In genomic region chr10:11280578-11281463, GRCm38 (mm10) we compare ENCODE assay signal across 8 mouse cellular contexts. TPM values are rescaled to one million over a fixed set of nuclear protein-coding genes. Genes with fewer than 3 reads are reported as not detected.
DNase-seq lines count a peak whose midpoint lies in the region; ATAC-seq and TF ChIP-seq lines count a peak whose summit lies in the region.

Gene Fbxo30 (plus strand): TSS chr10:11281330.

- H3ac ChIP-seq in myocyte (ENCODE audit: control insufficient read depth, insufficient read length) = peak within 1 kb of the TSS; percentile 88

- H3K4me2 ChIP-seq in heart, embryonic 14.5 days (ENCODE audit: low read length) = peak within 1 kb of the TSS; percentile 94
- peak within 1 kb of the TSS; percentile 95 for H3K4me2 ChIP-seq in liver, embryonic 11.5 days
- H3K4me2 ChIP-seq in myocyte (ENCODE audit: low read depth) = peak within 1 kb of the TSS; percentile 71

- 1% methylated on average over 84 of the region's 93 CpGs for WGBS in heart, embryonic 14.5 days
- WGBS in liver, embryonic 11.5 days = under 1% methylated on average over 79 of the region's 93 CpGs

- H3K9me3 ChIP-seq in heart, embryonic 14.5 days (ENCODE audit: control insufficient read depth, low read length) = no peaks in the 10 kb centered on the region
- no peaks in the 10 kb centered on the region for H3K9me3 ChIP-seq in liver, embryonic 11.5 days (ENCODE audit: control insufficient read depth, low read length)

- no peaks in the 10 kb centered on the region for H3K36me3 ChIP-seq in heart, embryonic 14.5 days (ENCODE audit: control insufficient read depth, insufficient read depth, low read length)
- no peaks in the 10 kb centered on the region for H3K36me3 ChIP-seq in liver, embryonic 11.5 days (ENCODE audit: control insufficient read depth, insufficient read depth, low read length)
- no peaks in the 10 kb centered on the region for H3K36me3 ChIP-seq in myocyte (ENCODE audit: control insufficient read depth, insufficient read depth)

- DNase-seq in c-Kit-negative CD71-positive TER-119-positive erythroid progenitor cells, embryonic 14.5 days (ENCODE audit: low read depth, low spot score) = peak; percentile 83
- DNase-seq in fibroblast of lung, adult 2 months (ENCODE audit: low read depth) = peak; percentile 48
- peak; percentile 94 for DNase-seq in kidney, postnatal 10 days
- DNase-seq in liver, embryonic 11.5 days (ENCODE audit: low spot score) = peak; percentile 92
- DNase-seq in spleen, postnatal 4 days (ENCODE audit: low spot score in 2 of 2) = peak; percentile 90 to 96

- H3K9ac ChIP-seq in heart, embryonic 14.5 days (ENCODE audit: low read length) = peak within 1 kb of the TSS; percentile 99
- H3K9ac ChIP-seq in liver, embryonic 11.5 days (ENCODE audit: low read depth, low read length) = peak within 1 kb of the TSS; percentile 98

- TF ChIP-seq POLR2A in myocyte (IDR thresholded peaks at IDR 0.05; ENCODE audit: insufficient read length, low read depth) = peak; percentile 97

- ATAC-seq in CD4-positive, CD25-positive, alpha-beta regulatory T cell, adult 4 months = peak; percentile 84
- peak; percentile 93 for ATAC-seq in heart, embryonic 14.5 days (ENCODE audit: insufficient number of reproducible peaks, insufficient read depth, low FRiP score, low read depth)
- peak; percentile 92 for ATAC-seq in liver, embryonic 11.5 days (replicated peaks; ENCODE audit: low FRiP score)

- no peaks in the 10 kb centered on the region for H3K27me3 ChIP-seq in heart, embryonic 14.5 days (ENCODE audit: control insufficient read depth, insufficient read depth, low read length)
- no peaks in the 10 kb centered on the region for H3K27me3 ChIP-seq in liver, embryonic 11.5 days (replicated peaks; ENCODE audit: control insufficient read depth, insufficient read depth, low read length)
- H3K27me3 ChIP-seq in myocyte (ENCODE audit: control insufficient read depth, insufficient read depth, insufficient read length) = no peaks in the 10 kb centered on the region

- H3K4me1 ChIP-seq in heart, embryonic 14.5 days (ENCODE audit: control insufficient read depth in 2 of 2, insufficient read depth in 2 of 2, low read length in 2 of 2) = peaks cover 5% of the 10 kb centered on the region in 2 experiments; a peak in 3 of 4 replicates
- peaks cover 3% of the 10 kb centered on the region; the same call in 1 of the 2 replicates for H3K4me1 ChIP-seq in liver, embryonic 11.5 days (replicated peaks; ENCODE audit: control insufficient read depth, insufficient read depth, low read length)

- H3K27ac ChIP-seq in heart, embryonic 14.5 days (replicated peaks in 1 of 2; ENCODE audit: control insufficient read depth in 1 of 2, insufficient read depth in 1 of 2, low read depth in 2 of 2, low read length in 2 of 2) = peak within 1 kb of the TSS; percentile 98 to 100
- peak within 1 kb of the TSS; percentile 96 for H3K27ac ChIP-seq in liver, embryonic 11.5 days (ENCODE audit: low read depth, low read length)

- H3K79me2 ChIP-seq in myocyte (ENCODE audit: control insufficient read depth, insufficient read depth) = peaks cover 42% of the 10 kb centered on the region

- H3K4me3 ChIP-seq in heart, embryonic 14.5 days (ENCODE audit: control insufficient read depth in 1 of 2, insufficient read depth in 1 of 2, low read depth in 1 of 2, low read length in 2 of 2) = peak within 1 kb of the TSS; percentile 87 to 99
- H3K4me3 ChIP-seq in liver, embryonic 11.5 days (ENCODE audit: low read depth, low read length) = peak within 1 kb of the TSS; percentile 96
- H3K4me3 ChIP-seq in myocyte = peak within 1 kb of the TSS; percentile 50

TF ChIP-seq in myocyte, 11 proteins besides CTCF, POLR2A, EP300 and RAD21:
- TF ChIP-seq MYOG (IDR thresholded peaks at IDR 0.05; ENCODE audit: control insufficient read depth in 1 of 3, insufficient read depth in 1 of 3, insufficient read length in 2 of 3, low read depth in 2 of 3) (peak in 1 of 3 experiments; percentile 54), SRF (IDR thresholded peaks at IDR 0.05; ENCODE audit: control insufficient read depth, insufficient read length, low read depth) (no peak), E2F4 (IDR thresholded peaks at IDR 0.05; ENCODE audit: insufficient read depth) (no peak), TCF3 (IDR thresholded peaks at IDR 0.05; ENCODE audit: insufficient read length, low read depth) (no peak), CEBPB (IDR thresholded peaks at IDR 0.05; ENCODE audit: insufficient read depth, poor library complexity, severe bottlenecking) (no peak), MYOD1 (IDR thresholded peaks at IDR 0.05; ENCODE audit: control insufficient read depth in 1 of 3, insufficient read length in 2 of 3, low read depth in 2 of 3) (peak in 1 of 3 experiments; percentile 39), MAX (IDR thresholded peaks at IDR 0.05; ENCODE audit: low read depth) (no peak), REST (IDR thresholded peaks at IDR 0.05; ENCODE audit: insufficient read depth, insufficient read length) (no peak), USF1 (IDR thresholded peaks at IDR 0.05; ENCODE audit: low read depth) (peak; percentile 14), POLR2AphosphoS2 (IDR thresholded peaks at IDR 0.05; ENCODE audit: insufficient read length, low read depth) (peak; percentile 98), TCF12 (IDR thresholded peaks at IDR 0.05; ENCODE audit: insufficient read depth, poor library complexity, severe bottlenecking) (no peak)

RNA-seq across cellular contexts. Expression of gene Fbxo30, which starts in this region (rescaled TPM):
- polyA plus RNA-seq in CD4-positive, CD25-positive, alpha-beta regulatory T cell, adult 4 months (2017; shearing (Covaris generic)) = 1 to 10 TPM; 1.2 to 1.6 TPM
- polyA plus RNA-seq in heart, embryonic 14.5 days (2014; fragmentation: Nextera tagmentation; extraction: Ambion mirVana) = 33.5 and 36.8 TPM in 2 replicates
- 28.7 and 31.1 TPM in 2 replicates for polyA plus RNA-seq in liver, embryonic 11.5 days (2014; fragmentation: Nextera tagmentation; extraction: Ambion mirVana)
- 4.9 TPM for polyA plus RNA-seq in myocyte (2012; fragmentation: generic; extraction: Trizol)

Comparison
In these comparisons a context has a peak if more than half of its experiments do, and no peak if none do; other contexts are left out.
1. Peak in every context shown above with its lines: DNase-seq, ATAC-seq, H3K4me3 ChIP-seq and H3K27ac ChIP-seq.